Mouse (Mus musculus) erythroblast, adult 5-6 weeks (primary cell): ENCODE data around the gene Rnf24. TPM values are rescaled to one million over a fixed set of nuclear protein-coding genes. Genes with fewer than 3 reads are reported as not detected.

Experiments
- ATAC-seq: replicated peaks from 2 replicates; pipeline ENCODE4 v1.8.0; 2016; ENCODE audit warnings: moderate number of reproducible peaks, mild to moderate bottlenecking, moderate TSS enrichment, inconsistent platforms; ENCODE audit not compliant: poor library complexity, low FRiP score, severe bottlenecking
- total RNA-seq, 2 experiments: library from RNA; stranded (forward) in 1 of 2; stranded (reverse) in 1 of 2; fragments of 150-400 nt in 1 of 2; fragments of 200-764, 138-1000 nt in 1 of 2; gene quantifications; 2 replicates each; pipeline versions ENCODE4 v1.2.3 to v1.2.4; 2015 to 2017; ENCODE audit warnings: low replicate concordance in 2 of 2

The Rnf24 gene
- total RNA-seq, 2 experiments from 2014 or later = 0.43 to 3.5 TPM

DNA sequence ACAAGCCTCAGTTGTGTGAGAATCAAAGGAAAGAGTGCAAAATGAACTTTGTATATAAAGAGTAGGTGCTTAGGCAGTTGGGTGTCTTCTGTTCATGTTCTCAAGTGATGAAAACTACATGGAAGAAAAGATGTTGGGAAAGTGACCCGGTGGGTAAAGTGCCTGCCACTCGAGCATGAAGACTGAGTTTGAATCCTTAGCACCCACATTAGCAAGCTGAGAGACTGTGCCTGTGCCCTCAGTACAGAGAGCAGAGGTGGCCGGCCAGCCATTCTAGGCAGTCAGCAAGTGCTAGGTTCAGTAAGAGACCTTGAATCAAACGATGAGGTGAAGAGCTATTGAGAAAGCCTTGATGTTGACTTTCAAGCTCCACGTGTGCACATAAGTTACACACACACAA lies 76.0 kb downstream of the Rnf24 start:
- no peak for ATAC-seq

- ATAC-seq = no peak
Measured at GRCm38 (mm10) chr2:131275493-131275892, 77.2 kb downstream of the Rnf24 start.

- no peak for ATAC-seq
Measured at GRCm38 (mm10) chr2:131265056-131265455, 87.6 kb downstream of the Rnf24 start.

GRCm38 (mm10) chr2:131264027-131264426 lies 88.7 kb downstream of the Rnf24 start:
- ATAC-seq = no peak

DNA sequence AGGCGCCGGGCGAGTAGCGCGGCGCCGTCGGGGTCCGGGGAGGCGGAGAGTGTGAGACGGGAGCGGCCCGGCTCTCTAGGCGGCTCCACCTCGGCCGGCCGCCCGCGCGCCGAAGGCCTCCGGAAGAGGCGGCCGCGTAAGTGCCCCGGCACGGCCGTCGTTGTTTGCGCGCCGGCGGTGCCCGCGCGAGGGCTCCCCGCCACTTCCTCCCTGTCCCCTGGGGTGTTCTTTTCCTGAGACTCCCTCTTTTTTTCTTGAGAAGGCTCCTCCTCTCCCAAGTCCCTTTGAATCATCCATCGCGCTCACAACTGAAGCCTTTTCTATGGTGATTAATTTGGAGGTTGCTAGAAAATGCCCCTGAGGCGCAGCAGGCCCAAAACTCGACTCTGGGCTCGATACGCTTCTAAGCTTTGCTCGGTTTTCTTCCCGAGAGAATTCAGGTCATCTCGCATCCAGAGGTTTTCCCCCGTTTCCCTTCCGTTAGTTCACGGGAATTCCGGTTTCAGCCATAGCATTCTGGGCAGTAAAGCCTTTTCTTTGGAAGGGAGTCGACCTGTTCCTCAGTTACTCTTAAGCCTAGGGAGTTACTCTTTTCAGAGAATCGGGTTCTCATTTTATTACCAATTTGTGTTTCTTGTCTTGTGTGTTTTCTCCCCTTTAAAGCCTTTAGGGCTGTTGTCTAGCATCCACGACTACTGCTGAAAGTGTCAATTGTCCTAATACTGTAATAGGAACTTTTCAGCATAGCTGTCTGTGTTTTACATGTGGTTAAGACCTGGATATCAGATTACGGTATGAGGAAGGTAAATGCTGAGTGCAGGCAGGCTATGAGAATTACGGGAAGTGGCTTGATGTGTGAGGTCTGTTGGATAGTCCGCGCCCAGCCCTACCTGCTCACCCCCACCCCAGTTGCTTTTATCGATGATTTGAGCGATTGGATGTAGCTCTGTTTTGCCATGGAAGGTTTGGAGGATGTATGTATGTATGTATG lies 89.7 kb downstream of the Rnf24 start:
- ATAC-seq = peak; percentile 47

- ATAC-seq = peak; percentile 93
Measured at GRCm38 (mm10) chr2:131262213-131262672, 90.4 kb downstream of the Rnf24 start, which contains the start of gene Pank2. Pank2 (plus strand) TSS chr2:131262495.

DNA sequence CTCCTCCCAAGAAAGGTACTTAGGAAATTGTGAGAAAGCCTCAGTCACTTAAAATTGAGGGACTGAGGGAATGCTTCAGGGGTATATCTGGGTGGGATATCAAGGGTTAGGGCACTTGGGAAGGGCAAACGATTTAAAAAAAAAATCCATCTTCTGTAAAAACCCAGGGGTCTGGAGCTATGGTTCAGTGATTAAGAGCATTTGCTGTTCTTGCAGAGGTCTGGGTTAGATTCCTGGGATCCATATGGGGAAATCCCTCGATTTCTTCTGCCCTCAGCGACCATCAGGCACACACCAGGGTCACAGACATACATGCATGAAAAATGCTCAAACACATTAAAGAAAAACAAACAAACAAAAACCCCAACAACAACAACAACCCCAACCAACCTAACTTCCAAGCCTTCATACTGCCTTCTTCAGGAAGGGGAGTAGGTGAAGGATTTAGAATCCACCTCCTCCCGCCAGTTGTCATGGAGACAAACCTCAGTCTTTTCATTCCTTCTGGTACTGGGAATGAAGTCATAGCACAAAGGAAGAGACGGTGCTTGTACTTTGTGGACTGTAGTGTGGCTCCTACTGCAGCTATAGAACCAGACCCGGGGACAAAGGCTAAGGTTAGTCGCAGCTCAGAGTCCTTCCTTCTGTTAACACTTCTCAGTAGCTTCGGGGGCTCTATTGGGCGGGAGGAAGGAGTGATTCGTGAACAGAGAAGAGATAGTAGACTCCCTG lies 91.0 kb downstream of the Rnf24 start:
- peak; percentile 49 for ATAC-seq

DNA sequence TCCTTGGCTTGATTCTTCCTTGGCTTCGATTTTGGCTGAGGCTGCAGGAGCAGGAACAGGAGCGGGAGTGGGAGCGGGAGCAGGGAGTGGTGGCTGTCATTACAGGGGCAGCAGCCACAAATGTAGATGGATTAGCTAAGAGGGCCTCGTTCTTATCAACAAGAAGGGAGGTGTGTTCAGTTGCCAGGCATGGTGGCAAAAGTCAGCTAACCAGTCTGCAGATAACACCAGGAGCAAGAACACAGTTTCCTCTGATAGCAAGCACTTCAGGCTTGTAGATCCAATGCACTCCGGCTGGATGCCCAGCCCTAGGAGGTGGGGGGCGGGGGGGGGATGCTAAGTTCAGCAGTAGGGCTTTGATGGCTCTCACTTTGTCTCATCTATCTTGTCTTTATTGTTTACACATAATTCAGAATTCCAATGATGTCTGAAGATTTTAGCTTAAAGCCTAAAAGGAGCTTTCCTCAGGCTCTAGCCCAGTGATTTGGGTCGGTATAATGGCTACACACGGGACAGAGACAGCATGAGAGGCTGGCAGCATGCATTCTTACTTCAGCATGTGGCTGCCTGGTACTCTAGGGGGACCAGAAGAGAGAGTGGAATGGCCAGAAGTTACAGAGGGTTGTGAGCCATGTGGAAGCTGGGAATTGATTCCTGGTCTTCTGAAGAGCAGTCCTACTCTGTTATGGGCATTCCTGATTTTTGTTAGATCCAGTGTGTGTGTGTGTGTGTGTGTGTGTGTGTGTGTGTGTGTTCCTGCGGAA lies 92.0 kb downstream of the Rnf24 start:
- peak; percentile 49 for ATAC-seq

DNA sequence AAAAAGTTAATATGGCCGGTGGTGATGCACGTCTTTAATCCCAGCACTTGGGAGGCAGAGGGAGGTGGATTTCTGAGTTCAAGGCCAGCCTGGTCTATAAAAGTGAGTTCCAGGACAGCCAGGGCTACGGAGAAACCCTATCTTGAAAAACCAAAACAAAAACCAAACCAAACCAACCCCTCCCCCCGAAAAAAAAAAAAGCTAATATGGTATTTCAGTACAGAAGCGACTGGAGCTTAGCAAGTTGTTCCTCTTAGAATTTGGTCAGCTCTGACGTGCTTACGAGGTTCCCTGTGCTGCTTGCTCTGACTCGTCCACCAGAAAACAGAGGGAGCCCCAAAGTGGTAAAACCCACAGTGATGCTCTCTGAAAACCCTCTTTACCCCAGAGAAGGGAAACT lies 94.0 kb downstream of the Rnf24 start:
- no peak for ATAC-seq

DNA sequence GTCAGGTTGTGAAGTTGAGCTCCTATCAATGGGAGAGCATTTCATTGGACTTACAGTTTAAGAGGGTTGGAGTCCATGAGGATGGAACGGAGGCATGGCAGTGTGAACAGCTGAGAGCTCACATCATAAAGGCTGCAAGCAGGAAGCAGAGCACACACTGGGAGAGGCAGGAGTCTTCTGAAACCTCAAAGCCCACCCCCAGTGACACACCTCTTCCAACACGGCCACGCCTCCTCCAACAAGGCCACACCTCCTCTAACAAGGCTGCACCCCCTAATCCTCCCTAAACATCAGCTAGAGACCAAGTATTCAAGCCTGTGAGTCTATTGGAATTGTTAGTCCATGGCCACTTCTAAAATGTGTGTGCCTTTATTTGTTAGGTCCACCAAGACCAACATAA lies 97.0 kb downstream of the Rnf24 start:
- no peak for ATAC-seq

- ATAC-seq = peak; percentile 31
Measured at GRCm38 (mm10) chr2:131254329-131254713, 98.4 kb downstream of the Rnf24 start.

GRCm38 (mm10) chr2:131253681-131254328 lies 98.9 kb downstream of the Rnf24 start:
- ATAC-seq = peak; percentile 96

Other genes starting within 250 kb of the Rnf24 start
- not detected in 2 replicates for gene Hspa12b, start 225.6 kb downstream of the Rnf24 start, total RNA-seq (2015; ENCODE audit: low replicate concordance)
- 0.14 TPM in 1 of 2 replicates, not detected in the other for gene Hspa12b, start 225.6 kb downstream of the Rnf24 start, total RNA-seq (2017; ENCODE audit: low replicate concordance)
- not detected in 2 replicates for gene Gm11037, start 219.4 kb downstream of the Rnf24 start, total RNA-seq (2015; ENCODE audit: low replicate concordance)
- gene Gm11037, start 219.4 kb downstream of the Rnf24 start, total RNA-seq (2017; ENCODE audit: low replicate concordance) = not detected in 2 replicates
- 77.1 and 92.0 TPM in 2 replicates for gene 1700037H04Rik, start 192.8 kb downstream of the Rnf24 start, total RNA-seq (2015; ENCODE audit: low replicate concordance)
- gene 1700037H04Rik, start 192.8 kb downstream of the Rnf24 start, total RNA-seq (2017; ENCODE audit: low replicate concordance) = 33.9 and 49.3 TPM in 2 replicates
- gene Cenpb, start 172.8 kb downstream of the Rnf24 start, total RNA-seq (2015; ENCODE audit: low replicate concordance) = 0.96 and 3.8 TPM in 2 replicates
- 6.4 and 7.7 TPM in 2 replicates for gene Cenpb, start 172.8 kb downstream of the Rnf24 start, total RNA-seq (2017; ENCODE audit: low replicate concordance)
- 160 and 210 TPM in 2 replicates for gene Cdc25b, start 165.9 kb downstream of the Rnf24 start, total RNA-seq (2015; ENCODE audit: low replicate concordance)
- gene Cdc25b, start 165.9 kb downstream of the Rnf24 start, total RNA-seq (2017; ENCODE audit: low replicate concordance) = 363 and 459 TPM in 2 replicates
- 0.63 TPM in 1 of 2 replicates, not detected in the other for gene Spef1, start 165.6 kb downstream of the Rnf24 start, total RNA-seq (2015; ENCODE audit: low replicate concordance)
- gene Spef1, start 165.6 kb downstream of the Rnf24 start, total RNA-seq (2017; ENCODE audit: low replicate concordance) = 3.1 and 4.2 TPM in 2 replicates
- 18.2 and 36.5 TPM in 2 replicates for gene Ap5s1, start 145.8 kb downstream of the Rnf24 start, total RNA-seq (2015; ENCODE audit: low replicate concordance)
- 18.7 and 21.0 TPM in 2 replicates for gene Ap5s1, start 145.8 kb downstream of the Rnf24 start, total RNA-seq (2017; ENCODE audit: low replicate concordance)
- gene Mavs, start 118.8 kb downstream of the Rnf24 start, total RNA-seq (2015; ENCODE audit: low replicate concordance) = 24.6 and 32.8 TPM in 2 replicates
- 20.9 and 22.6 TPM in 2 replicates for gene Mavs, start 118.8 kb downstream of the Rnf24 start, total RNA-seq (2017; ENCODE audit: low replicate concordance)
- 16.3 and 29.0 TPM in 2 replicates for gene Pank2, start 90.4 kb downstream of the Rnf24 start, total RNA-seq (2015; ENCODE audit: low replicate concordance)
- gene Pank2, start 90.4 kb downstream of the Rnf24 start, total RNA-seq (2017; ENCODE audit: low replicate concordance) = 14.0 and 26.5 TPM in 2 replicates
- 250 and 267 TPM in 2 replicates for gene Smox, start 138.6 kb upstream of the Rnf24 start, total RNA-seq (2015; ENCODE audit: low replicate concordance)
- gene Smox, start 138.6 kb upstream of the Rnf24 start, total RNA-seq (2017; ENCODE audit: low replicate concordance) = 332 and 572 TPM in 2 replicates
- gene Adra1d, start 209.4 kb upstream of the Rnf24 start, total RNA-seq (2015; ENCODE audit: low replicate concordance) = not detected in 2 replicates
- not detected in 2 replicates for gene Adra1d, start 209.4 kb upstream of the Rnf24 start, total RNA-seq (2017; ENCODE audit: low replicate concordance)